Mouse (Mus musculus) granulocyte monocyte progenitor cell, adult 5-6 weeks (primary cell): Measurements from ENCODE around the gene Hoxd8. TPM values are rescaled to one million over a fixed set of nuclear protein-coding genes. Genes with fewer than 3 reads are reported as not detected.

Experiments used
- ATAC-seq: replicated peaks from 2 replicates; pipeline ENCODE4 v1.8.0; 2016; ENCODE audit warnings: mild to moderate bottlenecking, moderate TSS enrichment, inconsistent platforms; ENCODE audit not compliant: poor library complexity, severe bottlenecking
- total RNA-seq, 2 experiments: library from RNA; stranded (forward) in 1 of 2; stranded (reverse) in 1 of 2; fragments of 200-712, 200-1000 nt in 1 of 2; fragments of >200 nt in 1 of 2; fragmentation: Nextera tagmentation in 1 of 2; gene quantifications; 2 replicates each; pipeline ENCODE4 v1.2.3; 2014 to 2017

Hoxd8 gene
- total RNA-seq, 2 experiments from 2014 or later: not detected

DNA sequence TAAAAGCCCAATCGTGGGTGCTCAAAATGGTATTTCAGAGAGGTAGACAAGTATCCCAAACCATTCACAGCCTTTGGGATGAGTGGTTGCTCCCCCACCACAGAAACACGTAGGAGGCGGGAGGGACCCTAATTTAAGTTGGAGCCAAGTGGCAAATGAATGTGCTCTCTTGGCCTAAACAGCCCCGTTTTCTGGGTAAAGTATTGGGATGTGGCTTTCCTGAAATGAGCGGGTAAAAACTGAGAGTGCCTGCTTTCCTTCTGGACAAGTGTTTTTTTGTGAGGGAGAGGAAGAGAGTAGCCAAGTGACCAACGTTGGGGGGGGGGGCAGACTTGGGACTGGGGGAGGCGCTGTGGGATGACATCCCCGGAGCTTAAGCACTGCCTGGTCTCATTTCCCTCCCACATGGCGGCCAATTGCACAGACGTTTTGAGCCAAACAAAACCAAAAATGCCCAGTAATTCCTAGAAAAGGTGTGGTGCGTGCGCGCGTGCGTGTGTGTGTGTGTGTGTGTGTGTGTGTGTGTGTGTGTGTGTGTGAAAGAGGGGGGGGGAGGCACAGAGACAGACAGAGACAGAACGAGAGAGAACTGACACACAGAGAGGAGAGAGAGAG, 6.6 kb downstream of the Hoxd8 start:
- no peak for ATAC-seq

DNA sequence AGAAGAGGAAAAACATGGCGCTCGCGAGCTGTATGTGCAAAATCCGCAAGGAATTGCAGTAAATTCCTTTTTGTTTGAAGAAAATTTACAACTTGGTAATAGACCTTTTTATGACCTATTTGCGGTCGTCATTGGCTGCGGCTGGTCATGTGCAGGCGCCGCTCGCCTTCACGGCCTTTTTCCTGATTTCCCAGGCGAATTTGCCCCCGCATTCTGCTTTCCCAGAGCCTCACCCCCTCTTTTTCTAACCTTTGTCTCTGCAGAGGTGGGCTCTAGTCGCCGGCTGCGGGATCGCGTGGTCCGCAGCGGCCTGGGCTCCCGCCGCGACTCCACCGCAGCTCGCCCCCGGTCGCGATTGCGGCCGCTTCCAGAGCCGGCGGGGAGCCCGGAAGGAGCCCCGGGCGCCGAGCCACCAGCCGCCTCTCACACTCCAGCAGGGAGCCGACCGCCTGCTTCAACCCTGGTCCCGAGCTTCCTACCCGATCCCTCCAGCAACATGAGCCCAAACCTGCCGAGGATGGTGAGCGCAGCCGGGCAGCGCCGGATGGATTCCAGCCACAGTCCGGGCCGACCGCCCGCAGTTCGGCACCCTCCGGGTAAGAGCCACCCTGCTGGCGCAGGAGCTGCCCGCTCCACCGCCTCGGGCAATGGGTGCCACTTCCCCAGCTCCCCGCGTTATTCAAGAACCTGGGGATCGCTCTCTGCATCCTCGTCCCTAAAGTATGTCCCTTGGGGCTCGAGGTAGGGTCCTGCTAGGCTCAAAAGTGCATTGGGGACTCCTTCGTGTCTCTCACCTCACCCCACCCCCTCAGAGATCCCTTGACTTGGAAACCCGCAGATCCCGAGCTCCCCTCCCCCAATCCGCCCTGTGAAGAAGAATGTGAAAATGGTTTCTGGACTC, 7.6 kb downstream of the Hoxd8 start, which contains the start of the genes Hoxd3 and Hoxd4:
Gene Hoxd3, plus strand, starts transcription at position 207 of the 901 bp plus-strand sequence.
Gene Hoxd4, plus strand, starts transcription at position 209 of the 901 bp plus-strand sequence.
- no peak for ATAC-seq

DNA sequence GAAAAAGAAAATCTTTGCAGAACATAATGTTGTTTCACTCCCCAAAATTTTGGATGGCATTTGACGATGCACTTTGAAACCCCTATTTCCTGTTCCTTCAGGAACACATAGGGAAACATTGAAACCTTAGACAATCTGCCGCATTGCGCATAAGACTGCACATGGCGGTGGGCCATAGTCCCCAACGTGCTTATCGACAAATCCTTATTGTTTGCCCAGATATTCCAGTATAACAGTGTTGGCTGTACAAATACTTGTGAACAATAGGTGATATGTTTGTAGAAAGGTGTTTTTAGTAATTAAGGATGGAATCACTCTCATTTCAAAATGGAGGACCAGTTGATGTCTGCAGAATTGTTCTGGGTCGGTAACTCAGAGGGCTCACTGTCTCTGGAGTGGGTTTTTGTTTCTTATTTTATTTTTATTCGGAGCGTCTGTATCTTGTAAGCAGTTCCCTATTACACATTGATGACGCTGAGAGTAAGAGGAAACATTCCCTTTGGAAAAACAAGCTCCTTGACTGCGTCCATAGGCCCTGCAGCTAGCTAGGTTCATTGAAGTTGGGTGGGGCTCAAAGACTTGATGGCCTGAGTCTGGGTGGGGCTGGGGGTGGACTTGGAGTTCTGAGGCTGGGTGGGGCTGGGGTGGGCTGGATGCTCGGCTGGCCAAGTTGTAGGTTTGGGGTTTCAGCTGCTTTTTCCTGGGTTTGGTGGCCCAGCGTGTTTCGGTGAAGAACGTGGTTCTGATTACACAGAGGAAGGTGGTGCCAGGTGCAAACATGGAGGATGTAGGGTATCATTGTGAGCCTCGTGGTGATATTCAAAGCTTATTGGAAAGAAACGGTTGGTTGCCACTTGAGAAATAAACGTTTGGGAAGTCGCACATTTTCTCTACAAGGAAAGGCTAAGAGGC, 9.1 kb downstream of the Hoxd8 start:
- no peak for ATAC-seq

GRCm38 (mm10) chr2:74714156-74714789, 9.9 kb downstream of the Hoxd8 start:
- no peak for ATAC-seq

DNA sequence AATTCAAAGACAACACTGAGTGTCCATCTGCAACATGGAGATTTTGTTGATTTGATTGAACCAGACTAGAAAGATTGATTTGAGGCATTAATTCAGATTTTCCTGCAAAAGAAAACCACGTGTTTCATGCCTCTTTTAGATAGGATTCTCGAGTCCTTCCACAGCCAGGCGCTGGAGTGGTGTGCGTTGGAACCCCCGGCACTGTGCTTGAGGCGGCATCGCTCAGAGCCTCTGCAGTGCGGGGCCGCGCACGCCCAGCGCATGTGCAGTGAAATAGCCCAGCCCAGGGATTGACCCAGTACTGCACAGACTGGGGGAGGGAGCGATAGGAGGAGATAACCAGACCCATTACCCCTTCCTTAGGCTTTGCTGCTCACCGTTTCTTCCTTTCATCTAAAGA, 10.5 kb downstream of the Hoxd8 start:
- no peak for ATAC-seq

GRCm38 (mm10) chr2:74715504-74716241, 11.3 kb downstream of the Hoxd8 start:
- ATAC-seq: peak; percentile 94

DNA sequence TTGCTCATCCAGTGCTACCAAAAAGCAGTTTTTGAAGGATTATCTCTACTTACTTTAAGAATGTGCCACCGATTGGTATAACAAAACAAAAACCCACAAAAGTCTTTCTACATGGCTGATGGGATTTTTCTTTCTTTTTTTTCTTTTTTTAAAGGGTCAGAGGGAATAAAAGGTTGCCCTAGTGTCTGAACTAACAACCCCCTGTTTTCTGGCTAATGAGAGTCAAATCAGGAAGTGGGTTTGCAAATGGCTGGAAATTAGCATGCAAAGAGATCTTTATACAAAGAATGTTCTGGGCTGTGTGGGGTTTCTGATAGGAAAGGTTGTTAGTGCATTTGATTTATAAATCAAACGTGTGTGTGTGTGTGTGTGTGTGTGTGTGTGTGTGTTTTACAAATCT, 16.0 kb downstream of the Hoxd8 start:
- ATAC-seq: no peak

- ATAC-seq: no peak
Measured at GRCm38 (mm10) chr2:74720955-74721491, 16.6 kb downstream of the Hoxd8 start.

GRCm38 (mm10) chr2:74721882-74722281, 17.5 kb downstream of the Hoxd8 start:
- ATAC-seq: no peak

GRCm38 (mm10) chr2:74722949-74723348, 18.5 kb downstream of the Hoxd8 start:
- no peak for ATAC-seq

DNA sequence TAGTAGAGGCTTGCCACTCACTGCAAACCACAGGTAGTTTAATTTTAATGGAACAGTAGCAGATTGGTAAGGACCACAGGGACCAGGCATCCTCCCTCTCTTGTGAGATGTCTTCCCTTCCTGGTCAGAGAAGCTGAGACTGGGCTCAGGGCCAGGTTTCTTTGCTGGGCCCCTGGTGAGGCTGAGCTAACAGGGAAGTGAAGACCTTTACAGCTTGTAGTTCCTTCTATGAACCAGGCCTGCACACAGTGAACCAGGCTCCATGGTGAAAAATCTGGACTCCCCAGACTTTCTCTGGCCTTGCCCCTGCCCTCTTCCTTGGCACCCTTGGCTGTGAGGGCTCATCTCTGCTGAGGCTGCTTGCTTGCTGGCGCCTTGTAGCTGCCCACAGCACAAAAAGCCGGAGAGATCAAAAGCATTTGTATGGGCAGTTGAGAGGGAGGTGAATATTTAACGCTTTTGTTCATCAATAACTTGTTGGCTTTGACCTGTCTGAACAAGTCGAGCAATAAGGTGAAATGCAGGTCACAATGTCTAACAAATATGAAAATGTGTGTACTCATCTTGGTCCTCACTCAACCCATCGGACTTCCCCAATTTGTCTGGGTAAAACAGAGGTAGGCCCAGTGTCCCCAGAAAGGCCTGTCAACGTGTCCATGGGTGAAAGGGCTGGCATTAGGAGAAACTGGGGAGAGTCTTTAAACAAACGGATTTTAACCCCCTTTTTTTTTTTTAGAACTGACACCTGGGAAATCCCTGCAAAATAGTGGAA, 20.0 kb downstream of the Hoxd8 start:
- peak; percentile 37; the same call in 1 of the 2 replicates for ATAC-seq

GRCm38 (mm10) chr2:74725171-74725570, 20.8 kb downstream of the Hoxd8 start:
- no peak for ATAC-seq

- ATAC-seq: no peak
Measured at GRCm38 (mm10) chr2:74726551-74726950, 22.1 kb downstream of the Hoxd8 start, which contains the start of gene Gm28230. Gene Gm28230 (plus strand): TSS chr2:74726728.

DNA sequence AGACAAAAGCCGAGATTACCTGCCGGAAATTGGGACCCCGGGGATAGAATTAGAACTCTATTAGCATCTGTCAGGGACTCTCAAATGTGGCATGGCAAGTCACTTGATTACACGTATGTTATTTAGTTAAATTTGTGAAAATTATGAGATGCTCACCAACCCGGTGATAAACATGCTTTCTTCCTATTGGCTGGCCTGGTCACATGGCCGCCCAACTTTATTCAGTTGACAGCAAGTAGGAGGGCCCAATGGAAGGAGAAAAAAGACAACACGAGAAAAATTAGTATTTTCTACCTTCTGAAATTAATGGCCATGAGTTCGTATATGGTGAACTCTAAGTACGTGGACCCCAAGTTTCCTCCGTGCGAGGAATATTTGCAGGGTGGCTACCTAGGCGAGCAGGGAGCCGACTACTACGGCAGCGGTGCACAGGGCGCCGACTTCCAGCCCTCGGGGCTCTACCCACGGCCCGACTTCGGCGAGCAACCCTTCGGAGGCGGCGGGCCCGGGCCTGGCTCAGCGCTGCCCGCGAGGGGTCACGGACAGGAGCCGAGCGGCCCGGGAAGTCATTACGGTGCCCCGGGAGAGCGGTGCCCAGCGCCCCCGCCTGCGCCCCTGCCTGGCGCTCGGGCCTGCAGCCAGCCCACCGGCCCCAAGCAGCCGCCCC, 22.7 kb downstream of the Hoxd8 start:
- ATAC-seq: no peak

- no peak for ATAC-seq
Measured at GRCm38 (mm10) chr2:74727640-74728302, 23.4 kb downstream of the Hoxd8 start.

DNA sequence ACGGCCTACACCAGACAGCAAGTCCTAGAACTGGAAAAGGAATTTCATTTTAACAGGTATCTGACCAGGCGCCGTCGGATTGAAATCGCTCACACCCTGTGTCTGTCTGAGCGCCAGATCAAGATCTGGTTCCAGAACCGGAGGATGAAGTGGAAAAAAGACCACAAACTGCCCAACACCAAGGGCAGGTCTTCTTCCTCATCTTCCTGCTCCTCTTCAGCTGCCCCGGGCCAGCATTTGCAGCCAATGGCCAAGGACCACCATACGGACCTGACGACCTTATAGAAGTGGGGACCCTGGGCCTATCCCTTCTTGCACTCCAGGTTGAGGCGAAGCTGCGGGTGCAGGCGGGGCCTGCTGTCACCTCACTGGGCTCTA, 23.9 kb downstream of the Hoxd8 start:
- ATAC-seq: no peak

DNA sequence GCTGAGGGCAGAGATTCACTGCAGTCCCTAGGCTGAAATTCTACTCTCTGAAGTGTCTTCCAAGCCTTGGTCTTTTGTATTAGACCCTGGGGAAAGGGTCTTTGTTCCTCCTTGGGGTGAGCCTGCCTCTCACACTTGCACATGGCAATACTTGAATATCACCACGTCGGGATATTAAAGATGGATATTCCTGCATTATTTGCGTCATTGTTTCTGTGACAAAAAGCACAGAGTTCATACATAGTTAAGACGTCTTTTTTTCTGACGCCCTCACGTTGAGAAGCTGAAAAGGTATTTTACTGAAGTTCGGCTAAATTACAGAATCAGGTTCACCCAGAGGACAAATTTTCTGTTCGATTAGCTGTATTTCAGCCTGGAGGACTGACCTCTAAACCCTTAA, 25.9 kb downstream of the Hoxd8 start:
- ATAC-seq: no peak
